Mouse (Mus musculus) limb, embryonic 13.5 days (tissue): ENCODE data around the gene Pex5. TPM values are rescaled to one million over a fixed set of nuclear protein-coding genes. Genes with fewer than 3 reads are reported as not detected.

ENCODE experiments used
- polyA plus RNA-seq: library from polyadenylated mRNA; unstranded; fragments of >200 nt; fragmentation: Nextera tagmentation; extraction: Ambion mirVana; gene quantifications from 2 replicates; pipeline ENCODE4 v1.2.1, GENCODE M21; 2015

Pex5 gene
- polyA plus RNA-seq, 1 experiment from 2014 or later = 54.5 TPM

Other genes with a start within 250 kb of the Pex5 start
- gene Vmn2r27, start 183.2 kb downstream of the Pex5 start, polyA plus RNA-seq = not detected in 2 replicates
- not detected in 2 replicates for gene Cd163, start 110.4 kb downstream of the Pex5 start, polyA plus RNA-seq
- 12.8 and 12.9 TPM in 2 replicates for gene Clstn3, start 49.7 kb upstream of the Pex5 start, polyA plus RNA-seq
- gene C1rl, start 78.0 kb upstream of the Pex5 start, polyA plus RNA-seq = 0.60 and 0.72 TPM in 2 replicates
- 0.80 and 1.3 TPM in 2 replicates for gene C1ra, start 97.3 kb upstream of the Pex5 start, polyA plus RNA-seq
- 1.8 and 1.9 TPM in 2 replicates for gene C1s1, start 127.3 kb upstream of the Pex5 start, polyA plus RNA-seq
- gene C1rb, start 155.2 kb upstream of the Pex5 start, polyA plus RNA-seq = not detected in 2 replicates
- 0.24 TPM in 1 of 2 replicates, not detected in the other for gene C1s2, start 221.0 kb upstream of the Pex5 start, polyA plus RNA-seq
- gene Lpcat3, start 248.0 kb upstream of the Pex5 start, polyA plus RNA-seq = 56.4 and 57.0 TPM in 2 replicates